Mouse (Mus musculus) urinary bladder, adult 2 months (tissue): Measurements from ENCODE around the gene Plce1. TPM values are rescaled to one million over a fixed set of nuclear protein-coding genes. Genes with fewer than 3 reads are reported as not detected.
"Not testable (repeated sequence)": the region's sequence is repeated elsewhere in the genome, so short reads cannot be mapped to it uniquely, and the experiment has no call there.

Experiments used
- DNase-seq: peaks from one replicate; pipeline ENCODE4 v3.0.0; 2022; ENCODE audit warnings: low spot score
- polyA plus RNA-seq: library from polyadenylated mRNA; depleted of rRNA; stranded (reverse); fragments of >200 nt; gene quantifications from 2 replicates; pipeline ENCODE4 v1.2.3, GENCODE M21; 2012

The Plce1 gene
- polyA plus RNA-seq, 1 experiment = 16.2 TPM

DNA sequence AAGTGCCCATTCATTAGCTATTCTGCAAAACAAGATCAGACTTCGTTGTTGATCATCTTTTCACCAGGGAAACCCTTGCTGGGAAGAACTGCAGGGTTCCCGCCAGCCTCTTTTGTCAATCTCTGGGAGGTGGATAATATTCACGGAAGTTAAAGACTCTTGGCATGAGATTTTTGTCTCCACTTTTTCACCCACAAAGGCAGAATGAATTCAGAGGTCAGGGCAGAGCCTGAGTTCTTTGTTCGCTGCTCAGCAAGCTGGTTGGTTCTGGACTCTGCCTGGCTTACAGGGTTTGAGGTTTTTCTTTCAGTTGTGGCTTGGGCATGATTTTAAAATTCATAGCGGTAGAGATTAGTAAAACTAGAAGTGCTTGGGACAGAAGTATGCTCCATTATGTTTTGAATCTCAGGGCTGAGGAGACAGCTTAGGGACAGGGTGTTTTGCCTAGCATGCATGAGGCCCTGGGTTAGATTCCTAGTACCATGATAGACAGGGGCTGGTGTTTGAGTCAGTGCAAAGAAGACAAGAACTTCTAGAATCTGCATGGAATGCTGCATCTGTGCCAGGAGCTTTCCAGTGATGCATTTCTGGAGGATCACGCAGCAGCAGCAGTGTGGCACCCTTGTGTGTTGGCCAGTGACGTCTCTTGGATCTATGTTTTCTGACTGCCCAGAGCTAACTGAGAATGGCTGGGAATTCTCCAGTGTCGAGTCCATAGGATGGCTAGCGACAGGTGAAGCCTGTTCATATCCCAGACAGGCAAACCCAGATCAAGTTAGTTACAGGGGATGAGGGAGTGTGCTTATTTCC is 7.4 kb downstream of the Plce1 start:
- DNase-seq = no peak

DNA sequence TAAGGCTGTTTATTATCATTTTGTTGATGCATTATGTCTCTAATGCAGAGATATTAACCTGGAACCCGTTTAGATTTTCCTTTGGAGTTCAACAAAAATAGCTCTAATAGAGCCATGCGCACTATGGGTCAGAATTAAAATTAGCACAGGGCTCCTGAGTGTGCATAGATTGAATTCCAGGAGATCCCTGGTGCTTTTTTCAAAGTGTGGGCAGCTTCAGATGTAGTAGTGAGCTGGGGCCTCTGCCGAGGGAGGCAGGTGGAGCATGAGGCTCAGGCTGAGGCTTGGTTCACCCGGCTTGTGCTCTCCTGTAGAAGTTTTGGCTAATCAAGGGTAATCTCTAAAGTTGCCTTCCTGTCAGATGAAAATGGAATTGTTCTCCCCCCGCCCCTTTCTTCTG is 17.3 kb downstream of the Plce1 start:
- DNase-seq = no peak

DNA sequence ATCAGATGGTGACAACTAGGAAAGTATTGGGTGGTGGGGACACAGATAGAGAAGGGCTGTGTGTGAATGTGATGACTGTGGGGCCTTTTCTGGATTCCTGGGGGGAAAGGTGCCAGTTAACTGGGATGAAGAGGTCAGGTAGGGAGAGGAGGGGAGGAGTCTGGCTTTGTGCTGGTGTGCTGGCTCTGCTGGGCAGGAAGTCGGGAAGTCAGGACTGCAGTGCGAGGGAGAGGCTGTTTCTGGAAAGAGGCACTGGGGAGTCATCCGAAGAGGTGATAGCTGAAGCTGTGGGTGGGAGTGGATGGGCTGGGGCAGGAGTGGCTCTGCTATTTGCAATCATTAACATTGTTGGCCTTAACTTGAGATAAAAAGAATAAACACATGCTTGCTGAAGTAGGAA is 23.7 kb downstream of the Plce1 start:
- DNase-seq = no peak

DNA sequence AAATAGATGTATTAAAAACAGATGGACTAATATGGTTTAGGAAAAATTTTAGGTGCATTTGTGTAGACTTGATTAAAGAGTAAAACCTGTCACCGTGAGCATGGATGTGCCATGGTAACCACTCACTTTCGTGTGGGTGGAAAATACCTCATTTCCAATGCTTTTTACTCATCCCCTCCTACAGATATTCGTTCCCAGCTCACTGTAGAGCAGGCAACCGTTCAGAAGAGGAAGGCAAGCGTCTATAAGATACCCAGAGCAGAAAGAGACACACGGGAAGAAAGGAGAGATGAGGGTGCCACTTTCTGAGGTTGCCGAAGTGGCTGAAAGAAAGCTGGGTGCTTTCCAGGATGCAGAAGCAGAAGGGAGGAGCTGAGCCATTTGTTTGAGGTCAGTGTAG is 25.2 kb downstream of the Plce1 start:
- no peak for DNase-seq

DNA sequence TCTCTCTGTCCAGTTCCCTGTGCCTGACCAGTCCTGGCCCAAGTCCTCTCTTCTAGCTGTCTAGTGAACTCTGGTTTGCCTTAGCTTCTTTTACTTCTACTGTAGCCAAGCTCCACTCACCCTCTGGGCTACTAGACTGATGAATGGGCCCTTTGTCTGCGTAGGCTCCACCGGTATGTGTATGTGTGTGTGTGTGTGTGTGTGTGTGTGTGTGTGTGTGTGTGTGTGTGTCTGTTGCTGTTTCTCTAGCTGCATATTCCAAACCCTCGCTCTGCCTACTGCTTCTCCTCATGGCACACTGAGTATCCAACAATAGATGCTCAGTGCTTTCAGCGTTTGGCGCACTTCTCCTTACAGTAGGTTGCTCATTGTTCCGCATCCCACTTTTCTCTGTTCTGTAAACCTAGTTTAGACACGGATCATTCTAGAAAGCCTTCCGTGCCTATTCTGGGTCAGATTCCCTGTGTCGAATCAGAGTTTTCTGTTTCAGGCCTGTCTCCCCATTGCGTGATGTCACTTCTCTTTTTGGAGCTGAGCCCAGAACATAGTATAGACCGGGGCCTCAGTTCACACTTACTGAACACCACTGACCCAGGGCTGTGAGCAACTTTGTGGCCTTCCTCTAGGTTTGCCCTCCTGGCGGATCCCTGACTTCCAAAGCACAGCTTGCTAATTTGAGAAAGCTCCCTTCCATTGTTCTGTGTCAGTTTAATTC is 26.5 kb downstream of the Plce1 start:
- DNase-seq = no peak

DNA sequence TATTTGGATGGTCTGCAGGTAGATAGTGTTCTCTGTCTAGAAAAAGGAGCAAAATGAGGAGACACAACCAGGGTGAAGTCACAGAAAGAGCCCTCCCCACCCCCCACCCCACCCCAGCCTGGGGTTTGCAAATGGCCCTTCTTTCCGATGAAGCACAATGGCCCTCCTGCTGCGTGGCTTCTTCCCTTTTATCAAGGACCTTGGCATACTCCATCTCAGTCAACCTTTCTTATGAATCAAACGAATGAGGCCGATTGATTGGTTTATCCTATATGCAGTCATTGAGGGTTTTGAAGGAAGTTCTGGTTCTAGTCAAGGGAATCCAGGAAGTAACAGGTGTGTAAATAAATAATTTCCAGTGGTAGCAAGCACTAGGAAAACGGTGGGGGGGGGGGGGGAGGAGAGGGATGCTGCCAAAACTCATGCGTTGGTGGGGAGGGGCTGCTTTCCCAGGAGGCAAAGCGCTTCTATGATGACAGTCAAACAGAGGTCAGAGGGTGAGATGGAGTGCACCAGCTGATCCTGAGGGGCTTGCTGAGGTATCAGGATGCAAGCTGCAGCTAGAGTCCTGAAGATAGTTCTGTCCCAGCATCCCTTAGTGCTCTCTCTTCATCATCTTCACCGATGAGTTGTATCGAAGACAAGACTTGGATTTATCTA is 27.2 kb downstream of the Plce1 start:
- no peak for DNase-seq

DNA sequence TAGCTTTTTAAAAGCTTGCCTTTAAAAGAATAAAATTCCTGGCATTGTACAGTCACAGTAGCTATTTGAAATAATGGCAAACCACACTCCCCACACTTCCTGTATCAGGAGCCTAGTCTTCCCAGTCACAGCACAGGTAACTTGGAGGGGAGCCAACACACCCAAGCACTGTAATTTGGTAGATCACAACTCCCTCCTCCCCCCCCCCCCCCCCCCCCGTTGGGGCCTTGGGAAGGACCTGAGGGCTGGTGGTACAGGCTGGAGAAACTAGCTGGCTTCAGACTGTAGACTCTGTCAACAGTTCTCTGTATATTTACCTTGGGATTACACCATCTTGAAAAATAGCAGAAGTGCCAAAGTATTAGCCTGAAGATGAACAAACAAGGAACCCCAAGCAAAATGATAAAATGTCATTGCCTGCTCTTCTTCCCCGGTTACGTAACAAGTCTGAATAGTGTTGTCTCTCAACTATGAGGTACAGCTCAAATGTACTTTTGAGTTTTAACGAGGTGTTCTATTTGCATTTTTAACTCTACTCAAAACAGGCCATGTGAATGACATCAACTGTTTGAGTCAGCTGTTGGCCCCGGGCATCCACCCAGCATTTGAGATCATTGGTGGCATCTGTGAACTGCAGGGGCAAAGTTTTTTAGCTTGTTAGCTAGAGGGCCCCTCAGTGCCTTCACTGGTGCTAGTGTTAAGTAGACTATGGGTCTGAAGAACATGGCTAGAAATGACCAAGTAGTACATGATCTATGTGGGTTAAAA is 33.7 kb downstream of the Plce1 start:
- DNase-seq = no peak

DNA sequence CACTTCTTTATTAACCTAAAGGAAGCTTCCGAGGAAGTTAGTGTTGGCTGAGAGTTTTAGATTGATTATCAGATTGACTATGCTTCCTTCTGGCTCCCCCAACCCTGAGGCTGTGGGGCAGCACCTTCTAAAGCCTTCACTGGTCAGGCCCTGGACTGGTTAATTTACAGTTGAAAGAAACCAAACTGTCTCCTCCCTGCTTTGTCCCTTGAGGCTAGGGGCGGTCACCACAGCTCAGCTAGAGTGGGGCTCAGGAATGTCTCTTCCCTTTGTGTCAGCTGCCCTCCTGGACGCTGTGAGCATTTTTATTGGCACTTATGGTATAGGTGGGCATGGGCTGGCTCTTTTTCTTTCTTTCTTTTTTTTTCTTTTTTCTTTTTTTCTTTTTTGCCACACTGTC is 45.9 kb downstream of the Plce1 start:
- DNase-seq = no peak

DNA sequence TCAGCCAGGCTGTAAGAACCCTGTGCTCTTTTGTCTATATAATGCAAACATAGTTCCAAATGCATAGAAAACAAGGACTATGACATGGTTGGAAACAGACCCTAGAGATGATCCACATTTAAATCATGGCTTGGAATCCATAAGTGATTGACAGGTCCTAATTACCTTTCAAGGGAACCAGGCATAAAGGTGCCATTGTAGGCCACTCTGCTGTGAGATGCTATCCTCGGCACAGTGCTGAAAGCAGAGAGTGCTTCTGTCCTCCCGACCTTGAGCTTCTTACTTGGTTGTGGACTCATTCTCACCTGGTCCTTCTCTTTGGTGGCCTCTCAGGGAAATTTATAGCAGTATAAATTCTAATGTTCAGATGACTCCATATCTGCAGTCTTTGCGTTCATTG is 46.6 kb downstream of the Plce1 start:
- no peak for DNase-seq

DNA sequence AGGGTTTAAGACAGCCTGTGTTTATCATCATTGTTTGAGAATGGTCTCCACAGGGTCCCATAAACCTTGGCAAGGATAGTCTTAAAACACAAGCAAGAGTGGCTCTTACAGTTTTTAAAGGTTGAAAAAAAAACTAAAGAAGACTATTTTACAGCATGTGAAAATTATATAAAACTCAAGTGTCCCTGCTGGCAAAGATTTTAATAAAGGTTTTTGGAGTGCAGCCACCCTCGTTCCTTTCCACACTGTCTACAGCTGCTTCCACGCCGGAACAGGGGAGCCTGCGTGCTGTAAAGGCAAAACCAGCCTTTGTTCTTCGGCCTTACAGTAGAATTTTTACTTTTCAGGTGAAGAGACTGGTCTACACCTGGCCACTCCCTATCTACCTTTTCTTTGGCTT is 52.3 kb downstream of the Plce1 start:
- no peak for DNase-seq

DNA sequence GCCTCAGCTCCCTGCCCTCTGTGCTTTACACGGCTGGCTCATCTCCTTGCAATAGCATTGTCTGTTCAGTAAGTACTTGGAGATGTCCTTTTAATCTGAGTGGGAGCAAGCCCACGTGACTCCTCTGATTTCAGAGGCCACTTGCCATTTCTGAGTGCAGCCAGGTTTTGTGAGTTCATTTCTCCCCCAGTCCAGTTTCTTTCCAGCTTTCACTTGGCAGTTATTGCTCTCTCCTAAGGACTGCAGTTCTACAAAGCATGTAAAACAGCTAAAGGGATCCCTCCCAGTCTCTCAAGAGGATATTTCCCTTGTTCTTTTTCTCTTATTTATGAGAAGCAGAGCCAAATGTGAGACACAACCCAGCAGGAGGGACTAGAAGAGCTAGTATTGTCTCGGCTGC is 58.4 kb downstream of the Plce1 start:
- no peak for DNase-seq

DNA sequence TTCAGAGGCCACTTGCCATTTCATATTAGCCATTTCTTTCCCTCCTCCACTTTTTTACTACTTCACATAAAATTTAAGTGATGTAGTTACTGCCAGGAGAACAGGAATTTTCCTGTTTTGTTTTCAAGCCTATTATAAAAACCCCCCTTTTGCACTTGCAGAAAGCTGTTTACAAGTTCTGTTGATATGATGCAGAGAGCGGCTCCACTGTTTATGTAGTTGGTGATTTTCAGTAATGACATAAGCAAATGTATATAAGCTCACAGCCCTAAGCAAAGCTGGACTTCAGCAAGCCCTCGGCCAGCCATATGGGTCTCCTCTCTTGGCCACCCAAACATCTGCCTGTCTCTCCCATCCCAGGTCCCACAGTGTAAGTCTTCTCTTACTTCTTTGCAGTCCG is 59.6 kb downstream of the Plce1 start:
- DNase-seq = no peak

DNA sequence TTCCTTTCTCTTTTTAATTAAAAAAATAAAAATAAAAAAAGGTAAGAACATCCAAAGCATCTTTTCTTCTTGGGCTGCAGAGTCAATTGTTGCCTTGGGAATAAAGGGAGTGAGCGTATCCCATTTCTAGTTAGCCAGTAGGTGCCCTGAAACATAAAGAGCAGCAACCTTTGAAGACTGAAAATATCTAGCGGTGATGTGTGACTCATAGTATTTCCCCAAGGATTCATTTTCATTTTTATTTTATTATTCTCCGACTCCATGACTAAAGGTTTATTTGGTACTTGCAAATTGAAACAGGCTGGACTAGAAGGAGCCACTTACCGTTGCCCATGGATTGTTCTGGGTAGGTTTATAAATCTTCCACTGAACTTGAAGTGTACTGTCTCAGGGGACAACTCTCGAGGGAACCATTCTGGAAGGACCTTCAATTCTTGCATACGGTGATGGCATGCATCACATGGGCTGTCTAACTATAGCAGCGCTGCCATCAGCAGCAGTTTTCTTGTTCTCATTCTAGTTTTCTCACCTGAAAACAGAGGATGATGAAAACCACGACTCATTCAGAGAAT is 68.7 kb downstream of the Plce1 start:
- DNase-seq = no peak

DNA sequence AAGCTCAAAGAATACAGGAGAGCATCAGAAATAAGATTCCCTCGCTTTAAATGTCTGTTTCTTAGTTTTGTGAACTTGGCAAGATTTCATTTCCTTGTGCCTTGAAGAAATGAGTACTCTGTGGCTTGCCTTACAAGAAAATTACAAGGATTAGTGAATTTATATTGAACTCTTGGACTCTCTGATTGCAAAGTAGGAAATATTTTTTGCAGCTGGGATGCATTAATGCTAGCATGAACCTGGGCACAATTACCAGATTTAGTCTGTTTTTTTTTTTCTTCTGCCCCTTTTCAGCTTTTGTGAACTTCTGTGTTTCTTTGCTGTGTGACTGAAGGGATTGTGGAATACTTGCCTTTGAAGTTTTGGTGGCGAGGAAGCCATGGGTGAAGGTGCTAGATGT is 72.6 kb downstream of the Plce1 start:
- no peak for DNase-seq

DNA sequence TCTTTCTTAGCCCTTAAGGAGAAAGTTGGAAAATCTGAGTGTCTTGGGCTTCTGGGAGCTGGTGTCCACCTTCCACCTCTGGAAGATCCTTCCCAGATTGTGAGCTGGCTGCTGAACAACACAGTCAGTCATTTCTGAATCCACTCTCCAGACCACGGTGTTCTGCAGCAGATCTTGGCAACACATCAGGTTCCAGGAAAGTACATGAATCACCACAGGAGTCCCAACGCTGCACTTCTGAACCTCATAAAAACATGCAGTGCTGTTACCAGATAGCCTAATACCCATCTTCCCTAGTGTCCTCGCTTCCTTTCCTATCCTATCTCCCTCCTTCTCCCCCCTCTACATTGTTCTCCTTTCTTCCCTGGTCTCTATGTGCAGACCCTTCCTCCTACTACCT is 74.5 kb downstream of the Plce1 start:
- no peak for DNase-seq

DNA sequence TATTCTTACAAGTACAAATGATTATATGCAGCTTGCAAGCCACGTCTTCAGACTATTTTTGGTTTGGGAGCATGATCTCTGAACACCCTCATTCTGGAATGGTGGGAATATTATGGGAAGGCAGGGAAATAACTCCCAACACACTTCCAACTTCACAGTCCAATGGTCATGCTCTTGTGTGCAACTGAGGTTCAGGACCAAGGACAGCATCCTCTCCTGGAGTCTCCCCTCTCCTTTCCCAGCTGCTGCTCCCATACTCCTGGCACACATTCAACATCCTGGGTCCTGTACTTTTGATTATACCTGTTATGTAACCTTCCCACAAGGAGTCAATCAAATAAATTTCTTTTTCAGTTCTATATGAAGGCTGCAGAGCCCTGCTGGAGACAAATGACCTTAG is 77.9 kb downstream of the Plce1 start:
- DNase-seq = no peak

DNA sequence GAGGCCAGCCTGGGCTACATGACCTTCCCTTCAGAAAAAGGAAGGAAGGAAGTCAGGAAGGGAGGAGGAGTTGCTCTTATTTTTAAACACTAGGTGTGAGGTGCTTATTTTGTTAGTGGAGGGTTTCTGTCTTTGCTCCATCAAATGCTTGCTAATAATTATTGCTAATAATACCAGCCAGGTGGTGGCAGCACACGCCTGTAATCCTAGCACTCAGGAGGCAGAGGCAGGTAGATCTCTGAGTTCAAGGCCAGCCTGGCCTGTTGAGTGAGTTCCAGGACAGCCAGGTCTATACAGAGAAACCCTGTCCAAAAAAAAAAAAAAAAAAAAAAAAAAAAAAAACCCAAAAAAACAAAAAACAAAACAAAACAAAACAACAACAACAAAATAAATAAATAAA is 81.0 kb downstream of the Plce1 start:
- not testable (repeated sequence) for DNase-seq

DNA sequence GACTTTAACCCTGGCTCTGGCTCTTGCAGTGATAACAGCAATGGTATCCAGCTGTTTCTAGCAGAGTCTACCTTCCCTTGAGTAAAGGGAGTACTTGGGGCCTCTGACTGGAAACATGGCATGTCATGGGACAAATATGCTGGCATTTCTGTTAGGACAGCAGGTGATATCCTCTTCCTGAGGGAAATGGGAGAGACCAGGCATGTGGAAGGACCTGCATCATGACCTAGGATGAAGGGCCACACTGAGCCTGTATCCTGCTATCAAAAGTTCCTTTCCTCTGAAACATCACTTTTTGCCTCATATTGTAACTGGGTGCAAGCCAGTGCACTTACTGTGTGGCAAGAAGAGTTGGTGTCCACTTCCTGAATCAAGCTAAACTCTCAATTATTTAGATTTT is 85.2 kb downstream of the Plce1 start:
- no peak for DNase-seq

DNA sequence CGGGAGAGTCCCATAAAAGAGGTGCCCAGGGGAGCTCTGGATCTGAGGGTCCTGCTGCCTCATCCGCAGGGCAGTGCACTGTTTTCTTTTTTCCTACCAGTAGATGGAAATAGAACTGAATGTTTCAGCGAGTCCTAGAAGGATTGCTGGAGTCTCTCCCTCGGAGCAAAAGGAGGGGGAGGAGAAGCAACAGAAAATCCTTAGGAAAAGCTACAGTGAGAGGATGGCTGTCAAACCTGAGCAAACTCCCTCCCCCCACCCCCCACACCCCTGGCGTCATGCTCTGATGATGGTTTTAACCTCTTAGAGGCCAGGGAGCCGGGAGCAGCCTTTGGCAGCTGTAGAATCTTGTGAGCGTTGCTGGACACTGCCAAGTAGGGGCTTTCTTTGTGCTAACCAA is 85.8 kb downstream of the Plce1 start:
- no peak for DNase-seq

DNA sequence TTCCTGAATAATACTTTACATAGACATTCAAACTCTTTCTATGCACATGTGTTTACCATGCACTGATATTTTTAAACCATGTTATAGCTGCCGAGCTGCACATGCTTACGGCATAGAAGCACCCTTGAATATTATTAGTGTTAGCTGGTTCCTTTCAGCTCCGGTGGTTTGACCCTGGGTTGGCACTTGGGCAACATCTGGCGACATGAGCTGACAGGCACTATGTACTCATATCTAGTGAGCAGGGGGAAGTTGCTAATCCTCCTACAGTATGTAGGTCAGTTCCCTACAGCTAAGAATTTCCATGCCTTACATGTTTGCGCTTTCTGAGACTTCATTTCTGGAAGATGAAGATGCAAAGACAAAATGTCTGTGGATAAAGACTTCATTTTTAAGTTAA is 86.4 kb downstream of the Plce1 start:
- DNase-seq = no peak

DNA sequence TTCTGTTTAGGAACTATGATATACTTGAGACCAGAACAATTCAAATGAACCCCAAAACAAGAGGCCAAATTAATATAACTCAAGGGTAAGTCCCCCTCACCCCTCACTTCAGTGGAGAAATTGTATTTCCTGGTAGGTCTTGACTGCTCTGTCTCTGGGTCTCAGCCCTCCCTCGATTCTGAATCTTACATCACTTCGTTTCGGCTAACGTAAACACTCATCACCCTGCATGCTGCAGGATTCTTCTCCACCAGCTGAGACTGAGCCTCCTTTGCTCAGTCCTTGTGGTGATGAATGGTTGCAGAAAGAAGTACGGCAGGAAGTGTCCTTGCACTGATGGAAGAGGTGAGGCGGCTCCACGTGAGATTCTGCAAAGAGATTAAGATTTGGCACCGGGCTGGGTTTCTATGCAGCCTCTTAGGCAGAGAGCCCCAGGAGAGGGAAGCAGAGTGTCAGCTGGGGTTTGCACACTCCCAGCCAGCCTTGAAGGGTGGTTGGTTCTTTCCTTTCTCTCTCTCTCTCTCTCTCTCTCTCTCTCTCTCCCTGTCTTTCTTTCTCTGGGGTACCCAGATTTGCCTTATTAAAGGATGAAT is 97.7 kb downstream of the Plce1 start:
- DNase-seq = no peak

DNA sequence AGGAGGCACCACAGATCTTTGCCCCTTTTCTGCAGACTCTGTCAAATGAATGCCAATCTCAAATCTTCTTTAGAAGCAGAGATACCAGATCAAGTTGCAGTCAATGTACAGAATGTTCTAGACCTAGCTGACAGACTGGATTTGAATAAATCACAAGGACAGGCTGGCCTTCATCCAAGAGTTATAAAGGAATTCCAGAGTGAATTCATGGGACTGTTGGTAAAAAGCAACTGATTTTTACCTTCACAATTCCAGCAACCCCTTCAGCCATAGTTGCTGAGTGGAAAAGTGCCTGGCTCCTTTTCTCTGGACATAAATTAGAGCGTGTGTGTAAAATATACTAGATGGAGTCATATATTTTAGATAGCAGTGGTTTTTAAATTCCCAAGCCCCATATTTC is 102.0 kb downstream of the Plce1 start:
- no peak for DNase-seq
